Mouse (Mus musculus) embryonic fibroblast, embryonic 13.5 days (primary cell): ENCODE data around the gene Rbmxl2. TPM values are rescaled to one million over a fixed set of nuclear protein-coding genes. Genes with fewer than 3 reads are reported as not detected.

ENCODE experiments used
- H3K27ac ChIP-seq: 2 replicates; pipeline ENCODE4 v1.5.1; 2012; ENCODE audit warnings: low read length, control low read depth, inconsistent platforms; ENCODE audit not compliant: insufficient read depth
- H3K4me1 ChIP-seq: 2 replicates; pipeline ENCODE4 v1.6.1; 2011; ENCODE audit warnings: low read length; ENCODE audit not compliant: control insufficient read depth, insufficient read depth
- H3K4me3 ChIP-seq: 2 replicates; pipeline ENCODE4 v1.5.1; 2011; ENCODE audit warnings: mild to moderate bottlenecking, control low read depth, low read length; ENCODE audit not compliant: insufficient read depth
- CTCF ChIP-seq: IDR thresholded peaks from 2 replicates; pipeline ENCODE4 v1.5.1; 2011; ENCODE audit warnings: mild to moderate bottlenecking, control low read depth, low read length, moderate library complexity, borderline replicate concordance; ENCODE audit not compliant: insufficient read depth
- POLR2A ChIP-seq: IDR thresholded peaks from 2 replicates; pipeline ENCODE4 v1.6.1; 2011; ENCODE audit warnings: low read depth, mild to moderate bottlenecking, control low read depth, low read length, moderate library complexity
- polyA plus RNA-seq: library from polyadenylated mRNA; stranded (reverse); fragments of >200 nt; gene quantifications from 2 replicates; pipeline ENCODE4 v1.2.4, GENCODE M21; 2011; ENCODE audit warnings: low read depth; ENCODE audit not compliant: missing spikeins, insufficient read length

Gene Rbmxl2
- polyA plus RNA-seq, 1 experiment: not detected

- Histone ChIP-seq H3K4me1 (no peaks in the 10 kb centered on the region), H3K27ac (no peak overlapping the region), H3K4me3 (no peak overlapping the region)
- no peak for TF ChIP-seq CTCF
- no peak for TF ChIP-seq POLR2A
Measured at GRCm38 (mm10) chr7:107241371-107241883, 32.2 kb downstream of the Rbmxl2 start.

- Histone ChIP-seq H3K4me1 (no peaks in the 10 kb centered on the region), H3K27ac (no peak overlapping the region), H3K4me3 (no peak overlapping the region)
- TF ChIP-seq CTCF (no peak), POLR2A (no peak)
Measured at GRCm38 (mm10) chr7:107250211-107250985, 41.2 kb downstream of the Rbmxl2 start.

GRCm38 (mm10) chr7:107253355-107253754 lies 44.1 kb downstream of the Rbmxl2 start:
- H3K27ac ChIP-seq: no peak overlapping the region
- no peaks in the 10 kb centered on the region for H3K4me1 ChIP-seq
- no peak overlapping the region for H3K4me3 ChIP-seq
- no peak for TF ChIP-seq CTCF
- TF ChIP-seq POLR2A: no peak

GRCm38 (mm10) chr7:107259936-107260335 lies 50.7 kb downstream of the Rbmxl2 start:
- TF ChIP-seq CTCF: no peak
- no peak for TF ChIP-seq POLR2A
- no peak overlapping the region for H3K27ac ChIP-seq
- H3K4me3 ChIP-seq: no peak overlapping the region
- H3K4me1 ChIP-seq: no peaks in the 10 kb centered on the region

Other genes with a start within 250 kb of the Rbmxl2 start
- not detected in 2 replicates for gene Olfr6, start 245.5 kb upstream of the Rbmxl2 start, polyA plus RNA-seq
- not detected in 2 replicates for gene Olfr711, start 234.0 kb upstream of the Rbmxl2 start, polyA plus RNA-seq
- not detected in 2 replicates for gene Olfr2, start 203.4 kb upstream of the Rbmxl2 start, polyA plus RNA-seq
- not detected in 2 replicates for gene Olfr713, start 178.3 kb upstream of the Rbmxl2 start, polyA plus RNA-seq
- not detected in 2 replicates for gene Olfr714, start 138.5 kb upstream of the Rbmxl2 start, polyA plus RNA-seq
- not detected in 2 replicates for gene Olfr17, start 116.2 kb upstream of the Rbmxl2 start, polyA plus RNA-seq
- gene Olfr715b, start 99.1 kb upstream of the Rbmxl2 start, polyA plus RNA-seq: not detected in 2 replicates
- not detected in 2 replicates for gene Olfr715, start 78.4 kb upstream of the Rbmxl2 start, polyA plus RNA-seq
- gene Olfr716, start 71.1 kb upstream of the Rbmxl2 start, polyA plus RNA-seq: not detected in 2 replicates
- gene Nlrp14, start 42.5 kb upstream of the Rbmxl2 start, polyA plus RNA-seq: not detected in 2 replicates
- gene Syt9, start 161.3 kb downstream of the Rbmxl2 start, polyA plus RNA-seq: 0.21 TPM in 1 of 2 replicates, not detected in the other